Mouse (Mus musculus) hindbrain, embryonic 14.5 days (tissue): ENCODE measurements around the gene Gm21954. TPM values are rescaled to one million over a fixed set of nuclear protein-coding genes. Genes with fewer than 3 reads are reported as not detected.

ENCODE experiments used
- ATAC-seq: fragments of 200-750 bp; cut with Nextera tagmentation; 2 replicates; pipeline ENCODE4 v1.8.0; 2017; ENCODE audit warnings: moderate number of reproducible peaks, mild to moderate bottlenecking, moderate TSS enrichment, moderate library complexity; ENCODE audit not compliant: low FRiP score
- DNase-seq: peaks from one replicate; pipeline ENCODE4 v3.0.0-alpha.2; 2015; ENCODE audit warnings: low spot score
- H3K27ac ChIP-seq: fragments of 300-500 bp; sonication (generic); 2 replicates; pipeline ENCODE4 v1.5.1; 2014; ENCODE audit warnings: mild to moderate bottlenecking, moderate library complexity
- H3K27me3 ChIP-seq: fragments of 300-500 bp; sonication (generic); 2 replicates; pipeline ENCODE4 v1.6.1; 2014; ENCODE audit warnings: mild to moderate bottlenecking, low read length, mixed read lengths; ENCODE audit not compliant: control insufficient read depth, insufficient read depth
- H3K36me3 ChIP-seq: fragments of 300-500 bp; sonication (generic); replicated peaks from 2 replicates; pipeline ENCODE4 v1.6.1; 2014; ENCODE audit not compliant: control insufficient read depth, insufficient read depth
- H3K4me1 ChIP-seq: fragments of 300-500 bp; sonication (generic); replicated peaks from 2 replicates; pipeline ENCODE4 v1.6.1; 2014; ENCODE audit warnings: antibody characterized with exemption, low read length, mixed read lengths; ENCODE audit not compliant: control insufficient read depth, insufficient read depth
- H3K4me2 ChIP-seq: fragments of 300-500 bp; sonication (generic); replicated peaks from 2 replicates; pipeline ENCODE4 v1.6.1; 2014; ENCODE audit warnings: mild to moderate bottlenecking, moderate library complexity
- H3K4me3 ChIP-seq: fragments of 300-500 bp; sonication (generic); replicated peaks from 2 replicates; pipeline ENCODE4 v1.5.1; 2014; ENCODE audit warnings: mild to moderate bottlenecking, low read length
- H3K9ac ChIP-seq: fragments of 300-500 bp; sonication (generic); 2 replicates; pipeline ENCODE4 v1.6.1; 2014
- H3K9me3 ChIP-seq: fragments of 300-500 bp; sonication (generic); 2 replicates; pipeline ENCODE4 v1.6.1; 2016; ENCODE audit warnings: low read length; ENCODE audit not compliant: control insufficient read depth
- WGBS: fragments of 180-500 bp; shearing (Covaris S2); extraction: QIAGEN DNeasy Blood & Tissue Kit; methylation state at CpG from one replicate; pipeline ENCODE4 v1.1.7; 2014; 5-methylcytosine and 5-hydroxymethylcytosine counted together
- polyA plus RNA-seq: library from polyadenylated mRNA; unstranded; fragments of >200 nt; fragmentation: Nextera tagmentation; extraction: Ambion mirVana; gene quantifications from 2 replicates; pipeline ENCODE4 v1.2.1, GENCODE M21; 2014

Gene Gm21954
- polyA plus RNA-seq, 1 experiment from 2014 or later: not detected

DNA sequence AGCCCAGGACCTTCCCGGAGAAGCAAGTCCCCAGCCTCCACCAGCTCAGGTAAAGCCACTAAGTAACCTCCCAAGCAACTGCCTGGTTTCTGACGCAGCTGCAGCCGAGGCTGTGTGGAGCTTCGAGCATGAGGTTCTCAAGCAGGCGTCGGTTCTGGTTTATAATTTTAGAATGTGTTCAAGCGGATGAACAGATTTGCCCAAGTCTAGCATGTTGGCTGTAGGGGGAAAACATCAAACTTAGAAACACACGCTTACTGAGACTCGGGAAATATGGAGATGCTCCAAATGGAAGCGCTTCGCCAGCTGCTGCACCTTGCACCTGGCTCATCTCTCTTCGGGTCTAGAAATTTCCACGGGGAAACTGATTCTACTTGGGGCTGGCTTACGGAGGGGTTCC is 21.0 kb downstream of the Gm21954 start:
- H3K9me3 ChIP-seq: no peaks in the 10 kb centered on the region
- H3K4me1 ChIP-seq: no peaks in the 10 kb centered on the region
- ATAC-seq: no peak
- H3K4me3 ChIP-seq: no peak overlapping the region
- H3K4me2 ChIP-seq: no peak overlapping the region
- DNase-seq: no peak
- H3K27ac ChIP-seq: no peak overlapping the region
- H3K36me3 ChIP-seq: peaks cover 11% of the 10 kb centered on the region
- WGBS: 91% methylated on average over 14 of the region's 14 CpGs
- H3K27me3 ChIP-seq: no peaks in the 10 kb centered on the region
- H3K9ac ChIP-seq: no peak overlapping the region

DNA sequence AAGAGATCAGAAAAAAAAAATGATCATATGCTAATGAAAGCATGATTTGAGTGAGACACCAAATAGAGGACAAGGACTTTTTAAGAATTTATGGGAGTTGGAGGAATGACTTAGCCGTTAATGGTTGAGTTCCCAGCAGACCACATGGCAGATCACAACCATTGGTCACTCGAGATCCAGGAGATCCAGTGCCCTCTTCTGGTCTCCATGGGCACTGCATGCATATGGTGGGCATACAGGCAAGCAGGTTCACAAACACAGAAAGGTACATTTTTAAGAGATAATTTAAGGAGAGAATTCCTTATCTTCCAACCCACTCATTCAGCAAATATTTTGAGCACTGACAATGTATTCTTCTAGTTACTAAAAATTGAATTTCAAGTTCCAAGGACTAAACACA is 22.9 kb downstream of the Gm21954 start:
- Histone ChIP-seq H3K9me3 (no peaks in the 10 kb centered on the region), H3K4me1 (no peaks in the 10 kb centered on the region), H3K9ac (no peak overlapping the region), H3K27me3 (no peaks in the 10 kb centered on the region), H3K36me3 (peaks cover 11% of the 10 kb centered on the region), H3K27ac (no peak overlapping the region), H3K4me2 (no peak overlapping the region), H3K4me3 (no peak overlapping the region)
- DNase-seq (no peak), ATAC-seq (no peak)
- WGBS: 94% methylated on average over 2 of the region's 2 CpGs

DNA sequence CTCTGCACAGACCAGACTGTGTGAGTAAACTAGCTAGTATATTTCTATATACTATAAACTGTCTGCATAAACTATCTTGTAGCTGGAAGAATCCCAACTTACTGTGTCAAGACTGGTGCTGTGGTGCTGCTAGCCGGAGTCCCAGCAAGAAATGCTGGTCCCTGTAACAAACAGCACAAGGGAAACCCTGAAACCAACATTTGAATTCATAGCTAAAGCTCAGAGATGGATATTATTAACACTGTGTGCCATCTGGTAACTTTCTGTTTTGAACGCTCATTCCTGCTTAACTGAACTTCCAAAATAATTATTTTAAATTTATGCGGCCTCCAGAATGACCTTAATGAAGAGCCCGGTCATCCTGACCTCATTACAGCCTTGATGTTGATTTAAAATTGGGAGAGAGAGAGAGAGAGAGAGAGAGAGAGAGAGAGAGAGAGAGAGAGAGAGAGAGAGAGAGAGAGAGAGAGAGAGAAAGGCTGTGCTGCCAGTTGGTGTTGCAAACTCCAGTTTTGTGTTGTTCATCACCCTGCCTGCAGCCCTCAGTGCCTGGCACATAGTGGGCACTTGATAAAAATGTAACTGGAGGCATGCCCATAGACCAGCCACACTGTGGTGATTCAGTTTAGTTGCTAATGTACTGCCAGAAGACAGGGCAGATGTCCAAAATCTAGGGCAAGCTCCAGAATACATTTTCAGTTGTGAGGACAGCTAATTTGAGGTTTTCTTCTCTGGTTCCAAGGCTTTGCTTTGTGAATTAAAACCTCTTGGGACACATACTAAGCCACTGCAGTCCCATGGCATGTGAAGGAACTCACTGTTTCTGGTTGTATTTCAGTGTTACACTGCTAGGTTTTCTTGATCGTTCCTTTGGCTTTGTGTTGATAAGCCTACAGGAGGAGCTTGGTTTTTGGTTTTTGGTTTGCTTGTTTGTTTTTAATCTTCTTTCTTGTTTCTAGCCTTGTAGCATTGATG is 24.2 kb downstream of the Gm21954 start:
- no peaks in the 10 kb centered on the region for H3K4me1 ChIP-seq
- peak; percentile 47 for DNase-seq
- 81% methylated on average over 5 of the region's 5 CpGs for WGBS
- peak; percentile 53; the same call in 1 of the 2 replicates for ATAC-seq
- peaks cover 11% of the 10 kb centered on the region for H3K36me3 ChIP-seq
- H3K4me3 ChIP-seq: no peak overlapping the region
- H3K4me2 ChIP-seq: no peak overlapping the region
- no peaks in the 10 kb centered on the region for H3K27me3 ChIP-seq
- peak overlapping the region; percentile 6; the same call in 1 of the 2 replicates for H3K27ac ChIP-seq
- H3K9ac ChIP-seq: no peak overlapping the region
- no peaks in the 10 kb centered on the region for H3K9me3 ChIP-seq

DNA sequence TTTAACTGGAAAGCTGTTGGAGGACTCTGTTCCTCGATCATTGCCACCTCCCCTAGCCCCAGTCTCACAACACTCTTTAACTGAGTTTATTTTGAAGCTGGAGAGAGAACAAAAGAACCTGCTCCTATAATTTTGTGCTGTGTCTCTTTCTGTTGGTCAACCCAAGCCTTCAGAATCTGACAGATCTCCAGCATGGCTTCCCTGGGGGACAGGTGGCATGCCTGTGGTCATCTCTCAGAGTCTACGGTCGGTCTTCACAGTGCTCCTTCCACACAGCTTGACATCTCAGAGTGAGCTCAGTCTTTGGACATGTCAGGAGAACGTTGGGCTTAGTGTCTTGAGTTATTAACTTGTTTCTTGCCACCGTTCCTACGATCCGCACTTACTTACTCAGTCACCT is 25.3 kb downstream of the Gm21954 start:
- Histone ChIP-seq H3K27me3 (no peaks in the 10 kb centered on the region), H3K4me3 (no peak overlapping the region), H3K27ac (no peak overlapping the region), H3K4me1 (no peaks in the 10 kb centered on the region), H3K36me3 (0 out of 2 replicates have a peak, but pooled peaks cover 7% of the 10 kb centered on the region), H3K9ac (no peak overlapping the region), H3K4me2 (no peak overlapping the region), H3K9me3 (no peaks in the 10 kb centered on the region)
- DNase-seq (no peak), ATAC-seq (no peak)
- WGBS: 90% methylated on average over 7 of the region's 7 CpGs

DNA sequence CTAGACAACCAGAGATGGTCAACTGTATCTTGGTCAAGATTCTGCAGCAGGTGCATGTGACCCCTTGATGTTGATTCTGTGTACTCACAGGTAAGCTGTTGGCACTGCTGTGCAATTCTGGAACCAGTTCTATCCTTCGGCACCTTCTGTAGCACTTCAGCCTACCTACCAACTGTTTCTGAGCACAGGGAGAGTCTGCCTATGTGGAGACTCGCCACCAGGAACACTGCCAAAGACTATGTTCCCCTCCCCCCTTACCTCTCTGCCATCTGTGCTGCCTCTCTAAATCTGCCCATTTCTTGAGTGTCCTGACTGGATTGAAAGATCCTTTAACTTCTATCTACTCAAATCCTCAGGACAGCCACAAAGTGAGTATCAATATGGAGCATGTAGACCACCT is 28.3 kb downstream of the Gm21954 start:
- H3K9me3 ChIP-seq: no peaks in the 10 kb centered on the region
- H3K9ac ChIP-seq: no peak overlapping the region
- H3K27ac ChIP-seq: no peak overlapping the region
- H3K4me2 ChIP-seq: no peak overlapping the region
- ATAC-seq: no peak
- DNase-seq: no peak
- H3K4me1 ChIP-seq: 0 out of 2 replicates have a peak, but pooled peaks cover 5% of the 10 kb centered on the region
- no peak overlapping the region for H3K4me3 ChIP-seq
- WGBS: 90% methylated on average over 2 of the region's 2 CpGs
- no peaks in the 10 kb centered on the region for H3K27me3 ChIP-seq
- no peaks in the 10 kb centered on the region for H3K36me3 ChIP-seq

DNA sequence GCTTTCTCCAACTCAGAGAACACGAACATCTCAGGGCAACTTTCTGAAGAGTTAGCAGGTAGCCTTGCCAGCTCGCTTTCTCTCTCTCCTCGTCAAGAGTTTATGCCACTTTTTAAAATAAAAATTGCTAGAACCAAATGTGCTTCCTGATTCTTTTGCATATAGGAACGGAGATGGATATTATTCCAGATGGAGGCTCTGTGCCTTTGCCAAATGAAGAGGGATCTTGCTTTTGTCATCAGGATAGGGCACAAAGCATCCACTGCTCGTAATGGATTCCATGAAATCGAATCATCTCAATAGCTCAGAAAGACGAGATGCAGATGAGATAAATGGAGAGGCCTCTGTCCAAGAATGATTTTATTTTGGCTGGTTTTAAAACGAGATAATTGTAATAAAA is 28.7 kb downstream of the Gm21954 start:
- no peak for ATAC-seq

DNA sequence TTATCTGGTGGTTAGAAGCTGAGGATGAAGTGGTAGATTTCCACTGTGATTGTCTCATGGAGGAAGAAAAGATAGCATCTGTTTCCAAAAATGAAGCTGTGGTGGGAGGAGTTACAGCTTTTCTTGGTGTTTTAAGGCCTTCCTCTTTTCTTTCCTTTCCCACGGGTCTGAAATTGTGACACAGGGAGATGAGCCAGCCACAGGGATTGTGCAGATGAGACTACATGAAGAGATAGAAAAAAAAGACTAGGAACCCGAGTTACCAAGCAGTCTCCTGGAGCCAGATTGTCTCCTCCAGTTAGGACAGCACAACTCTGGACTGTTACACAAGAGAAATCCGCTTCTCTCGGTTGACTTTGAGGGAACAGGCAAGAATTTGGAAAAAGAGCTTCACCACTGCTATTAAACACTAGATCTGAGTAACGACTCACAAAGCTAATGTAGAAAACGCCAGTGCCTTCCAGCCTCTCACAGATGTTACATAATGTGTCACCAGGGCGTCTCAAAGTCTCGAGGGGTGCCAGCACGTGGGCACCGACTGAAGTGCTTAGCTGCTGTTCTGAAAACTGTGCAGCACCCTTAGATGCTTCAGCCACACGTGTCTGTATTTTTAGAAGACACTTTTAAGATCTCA is 29.9 kb downstream of the Gm21954 start:
- H3K36me3 ChIP-seq: no peaks in the 10 kb centered on the region
- H3K4me3 ChIP-seq: no peak overlapping the region
- no peak for ATAC-seq
- no peak for DNase-seq
- 0 out of 2 replicates have a peak, but pooled peaks cover 5% of the 10 kb centered on the region for H3K4me1 ChIP-seq
- no peak overlapping the region for H3K27ac ChIP-seq
- H3K4me2 ChIP-seq: no peak overlapping the region
- H3K27me3 ChIP-seq: no peaks in the 10 kb centered on the region
- H3K9ac ChIP-seq: no peak overlapping the region
- WGBS: 82% methylated on average over 11 of the region's 11 CpGs
- no peaks in the 10 kb centered on the region for H3K9me3 ChIP-seq

More for the DNA sequence above, 28.7 kb downstream of the Gm21954 start:
- Histone ChIP-seq H3K36me3 (no peaks in the 10 kb centered on the region), H3K4me2 (no peak overlapping the region), H3K27ac (no peak overlapping the region), H3K9me3 (no peaks in the 10 kb centered on the region), H3K27me3 (no peaks in the 10 kb centered on the region), H3K9ac (no peak overlapping the region), H3K4me3 (no peak overlapping the region), H3K4me1 (0 out of 2 replicates have a peak, but pooled peaks cover 5% of the 10 kb centered on the region)
- no peak for DNase-seq
- WGBS: 88% methylated on average over 8 of the region's 8 CpGs

DNA sequence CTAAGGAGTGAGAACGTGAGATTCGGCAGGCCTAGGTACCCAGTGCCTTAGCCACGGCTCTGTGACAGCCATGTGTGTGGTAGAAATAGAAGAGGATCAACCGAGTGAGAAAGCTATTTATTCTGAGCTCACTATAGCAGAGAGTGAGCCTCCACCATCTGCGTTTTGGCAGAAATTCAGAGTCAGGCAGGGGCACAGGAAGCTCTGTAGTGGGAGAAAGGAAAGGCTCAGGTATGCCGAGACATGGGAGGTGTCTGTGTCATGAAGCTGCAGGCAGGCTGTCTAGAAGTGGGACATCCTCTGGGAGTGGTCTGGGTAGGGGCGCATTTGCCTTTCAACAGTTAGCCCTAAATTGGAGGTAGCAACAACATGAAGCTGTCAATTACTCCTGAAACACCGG is 31.7 kb downstream of the Gm21954 start:
- no peak overlapping the region for H3K4me2 ChIP-seq
- H3K4me3 ChIP-seq: no peak overlapping the region
- H3K9ac ChIP-seq: no peak overlapping the region
- DNase-seq (peak; percentile 29), ATAC-seq (no peak)
- H3K4me1 ChIP-seq: 0 out of 2 replicates have a peak, but pooled peaks cover 5% of the 10 kb centered on the region
- H3K36me3 ChIP-seq: no peaks in the 10 kb centered on the region
- no peaks in the 10 kb centered on the region for H3K27me3 ChIP-seq
- no peaks in the 10 kb centered on the region for H3K9me3 ChIP-seq
- 66% methylated on average over 8 of the region's 8 CpGs for WGBS
- H3K27ac ChIP-seq: peak overlapping the region; percentile 48

DNA sequence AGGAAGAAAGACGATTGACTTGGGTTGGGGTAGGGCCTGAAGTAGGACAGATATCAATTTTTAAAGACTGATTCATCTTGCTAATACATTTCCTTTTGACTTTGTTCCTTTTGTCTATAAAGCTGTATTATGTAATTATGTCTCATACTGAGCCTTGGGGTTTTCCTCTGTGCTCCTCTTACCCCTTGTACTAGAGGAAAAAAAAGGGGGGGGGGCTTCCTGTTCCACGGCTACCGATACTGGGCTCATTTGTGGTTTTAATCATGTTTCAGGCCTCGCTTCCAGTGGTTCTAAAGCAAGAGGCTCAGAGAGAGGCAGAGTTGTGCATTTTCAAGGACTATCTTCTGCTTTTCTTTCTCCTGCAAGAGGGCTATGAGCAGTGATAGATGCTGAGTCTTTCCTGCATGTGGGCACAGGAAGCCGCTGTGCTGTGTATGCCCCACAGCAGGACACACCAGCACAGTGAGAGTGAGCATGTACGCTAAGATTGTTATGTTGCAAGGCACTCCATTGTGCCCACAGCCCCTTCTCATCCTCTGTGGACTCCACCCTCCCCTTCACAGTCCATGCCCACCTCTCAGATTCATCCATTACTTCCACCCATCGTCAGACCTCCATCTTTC is 33.1 kb downstream of the Gm21954 start:
- 0 out of 2 replicates have a peak, but pooled peaks cover 5% of the 10 kb centered on the region for H3K4me1 ChIP-seq
- no peak for DNase-seq
- no peak overlapping the region for H3K4me2 ChIP-seq
- ATAC-seq: no peak
- H3K9me3 ChIP-seq: no peaks in the 10 kb centered on the region
- no peaks in the 10 kb centered on the region for H3K27me3 ChIP-seq
- no peak overlapping the region for H3K27ac ChIP-seq
- no peak overlapping the region for H3K9ac ChIP-seq
- H3K36me3 ChIP-seq: no peaks in the 10 kb centered on the region
- no peak overlapping the region for H3K4me3 ChIP-seq
- 82% methylated on average over 7 of the region's 7 CpGs for WGBS
